Mouse (Mus musculus) naive thymus-derived CD4-positive, alpha-beta T cell, adult 2 months (primary cell): Measurements from ENCODE around the gene Atg16l2.

Experiments
- DNase-seq: peaks from one replicate; pipeline ENCODE4 v3.0.0-alpha.2; 2011; ENCODE audit warnings: low read depth

Atg16l2 gene

GRCm38 (mm10) chr7:101301881-101302456 lies at the start of gene Atg16l2:
Gene Atg16l2 (minus strand): TSS chr7:101302251.
- peak; percentile 98 for DNase-seq

- DNase-seq = no peak
Measured at GRCm38 (mm10) chr7:101349861-101350260, 47.8 kb upstream of the Atg16l2 start.

DNA sequence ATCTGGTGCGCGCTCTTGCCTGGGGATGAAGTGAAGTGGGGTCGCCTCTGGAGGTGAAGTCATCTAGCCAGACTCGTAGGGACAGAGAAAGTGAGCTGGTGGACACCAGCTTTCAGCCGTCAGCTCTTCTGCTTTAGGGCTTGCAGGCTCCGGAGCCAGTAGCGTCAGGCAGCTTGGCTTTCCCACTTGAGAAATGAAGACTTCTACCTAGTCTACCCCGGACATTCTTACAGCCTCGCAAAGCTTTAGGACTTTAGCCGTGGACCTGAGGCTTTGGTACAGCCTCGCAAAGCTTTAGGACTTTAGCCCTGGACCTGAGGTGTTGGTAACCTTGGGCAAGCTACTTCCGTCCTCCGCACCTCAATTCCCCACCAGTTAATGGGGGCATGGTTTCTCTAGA lies 46.3 kb upstream of the Atg16l2 start:
- peak; percentile 50 for DNase-seq

- DNase-seq = peak; percentile 68
Measured at GRCm38 (mm10) chr7:101347767-101348270, 45.8 kb upstream of the Atg16l2 start, which contains the start of gene Arap1. Gene Arap1 (plus strand): TSS chr7:101348067.

DNA sequence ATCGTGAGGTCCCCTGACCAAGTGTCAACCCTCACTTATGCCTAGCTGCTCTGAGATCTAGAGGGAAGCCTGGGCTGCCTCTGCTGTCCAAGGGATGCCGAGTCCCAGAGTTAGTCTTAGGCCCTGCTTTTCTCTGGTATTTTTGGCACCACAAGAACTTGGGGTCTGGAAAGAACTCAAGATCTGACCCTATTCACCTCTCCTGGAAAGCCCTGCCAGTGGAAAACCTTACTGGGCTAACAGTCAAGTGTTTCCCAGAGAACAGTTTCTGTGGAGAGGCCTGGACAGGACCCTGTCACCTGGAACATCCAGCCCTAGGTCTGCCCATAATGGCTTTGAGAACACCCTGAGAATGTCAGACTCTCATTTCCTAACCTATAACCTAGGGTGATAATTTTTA lies 44.9 kb upstream of the Atg16l2 start:
- no peak for DNase-seq

GRCm38 (mm10) chr7:101344892-101345291 lies 42.8 kb upstream of the Atg16l2 start:
- DNase-seq = no peak

- DNase-seq = no peak
Measured at GRCm38 (mm10) chr7:101343135-101343534, 41.1 kb upstream of the Atg16l2 start.

- DNase-seq = peak; percentile 55
Measured at GRCm38 (mm10) chr7:101341405-101341804, 39.4 kb upstream of the Atg16l2 start.

DNA sequence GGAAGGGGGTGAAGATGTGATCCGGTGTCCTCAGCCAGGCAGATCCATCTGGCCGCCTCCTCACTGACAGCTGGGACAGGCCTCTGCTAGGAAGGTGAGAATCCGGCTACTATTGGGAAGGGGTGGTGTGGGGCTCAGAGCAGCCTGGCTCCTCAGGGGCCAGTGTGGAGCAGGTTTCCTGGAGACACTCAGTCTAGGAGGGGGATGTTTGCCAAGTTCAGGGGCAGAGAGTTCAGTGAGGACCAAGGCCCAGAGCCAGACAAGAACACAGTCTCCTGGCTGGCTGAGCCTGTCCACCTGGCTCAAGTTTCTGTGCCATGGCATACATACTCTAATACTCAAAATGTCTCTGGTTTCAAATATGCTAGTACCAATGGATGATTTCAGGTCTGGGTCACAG lies 35.4 kb upstream of the Atg16l2 start:
- DNase-seq = no peak

DNA sequence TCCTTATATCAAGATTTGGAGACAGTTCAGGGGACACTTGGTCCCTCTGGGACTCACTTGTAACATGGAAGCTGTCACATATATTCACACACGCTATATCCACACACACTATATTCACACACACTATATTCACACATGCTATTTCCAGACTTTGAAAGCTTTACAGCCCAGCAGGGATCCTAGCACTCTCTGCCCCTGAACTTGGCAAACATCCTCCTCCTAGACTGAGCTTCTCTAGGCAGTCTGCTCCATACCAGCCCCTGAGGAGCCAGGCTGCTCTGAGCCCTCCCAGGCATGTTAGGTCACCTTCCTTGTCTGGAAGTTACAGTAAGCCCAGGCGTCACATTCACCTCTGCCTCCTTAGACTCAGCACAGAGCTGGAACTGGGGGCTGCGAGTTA lies 34.6 kb upstream of the Atg16l2 start:
- no peak for DNase-seq

DNA sequence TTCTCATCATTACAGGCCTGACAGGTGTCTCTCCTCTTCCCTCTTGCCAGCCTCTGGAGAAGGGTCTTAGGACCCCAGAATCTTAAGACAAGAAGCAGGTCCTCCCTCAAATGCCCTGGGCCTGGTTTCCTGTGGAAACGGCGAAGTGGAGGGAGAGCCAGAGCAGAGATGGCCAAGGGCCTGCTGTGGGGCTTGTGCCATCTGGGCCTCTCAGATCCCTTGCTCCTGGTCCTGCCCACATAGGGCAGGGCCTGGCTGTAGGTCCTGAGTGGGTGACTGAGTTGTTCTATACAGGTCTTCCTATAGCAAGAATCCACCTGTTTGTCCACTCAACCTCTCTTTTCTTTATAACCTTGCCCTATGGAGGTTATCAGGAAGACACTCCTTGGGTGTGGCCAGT lies 33.2 kb upstream of the Atg16l2 start:
- DNase-seq = no peak

DNA sequence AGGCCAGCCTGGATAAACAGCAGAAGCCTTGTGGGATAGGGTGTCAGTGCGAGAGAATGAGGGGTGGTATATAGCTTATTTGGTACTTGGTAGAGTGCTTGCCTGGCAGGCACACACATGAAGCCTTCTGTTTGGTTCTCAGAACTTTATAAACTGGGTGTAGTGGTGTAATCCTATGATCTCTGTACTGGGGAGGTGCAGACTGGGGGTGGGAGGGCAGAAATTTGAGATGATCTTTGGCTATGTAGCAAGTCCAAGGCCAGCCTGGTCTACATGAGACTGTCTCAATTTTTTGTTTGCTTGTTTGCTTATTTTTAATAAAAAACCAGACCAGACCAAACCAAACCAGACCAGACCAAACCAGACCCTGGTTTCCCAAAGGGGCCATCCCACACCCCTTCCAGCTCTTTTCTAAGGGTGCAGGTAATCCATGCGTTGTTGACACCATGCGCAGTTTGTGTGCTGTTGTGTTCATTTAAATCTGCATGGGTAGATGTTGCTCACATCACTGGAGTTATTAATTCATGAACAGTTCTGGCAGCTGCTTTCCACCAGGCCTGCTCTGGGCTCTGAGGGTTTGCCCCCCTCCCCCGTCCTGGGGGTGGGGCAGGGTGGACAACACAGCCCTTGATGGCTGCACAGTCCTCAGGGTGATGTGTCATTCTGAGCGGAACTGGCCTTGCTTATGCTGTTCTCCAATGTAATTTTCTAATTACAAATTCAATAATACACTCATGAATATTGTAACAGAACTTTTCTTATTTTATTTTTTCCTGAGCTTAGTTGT lies 30.2 kb upstream of the Atg16l2 start:
- no peak for DNase-seq

DNA sequence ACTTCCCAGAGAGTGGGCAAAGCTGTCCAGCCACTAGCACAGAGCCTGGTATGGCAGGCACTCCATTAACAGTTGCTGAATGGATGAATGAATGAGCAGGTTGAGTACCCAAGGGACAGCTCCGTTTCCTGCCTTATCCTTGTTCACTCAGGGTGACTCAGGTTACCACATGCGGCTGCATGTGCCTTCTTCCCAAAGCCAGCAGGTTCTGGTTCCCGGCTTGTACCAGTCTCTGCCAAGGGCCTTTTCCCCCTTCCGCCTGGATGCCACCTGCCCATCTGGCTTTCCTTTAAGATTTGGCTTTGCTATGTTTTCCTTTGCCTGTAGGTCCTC lies 28.8 kb upstream of the Atg16l2 start:
- DNase-seq = no peak

DNA sequence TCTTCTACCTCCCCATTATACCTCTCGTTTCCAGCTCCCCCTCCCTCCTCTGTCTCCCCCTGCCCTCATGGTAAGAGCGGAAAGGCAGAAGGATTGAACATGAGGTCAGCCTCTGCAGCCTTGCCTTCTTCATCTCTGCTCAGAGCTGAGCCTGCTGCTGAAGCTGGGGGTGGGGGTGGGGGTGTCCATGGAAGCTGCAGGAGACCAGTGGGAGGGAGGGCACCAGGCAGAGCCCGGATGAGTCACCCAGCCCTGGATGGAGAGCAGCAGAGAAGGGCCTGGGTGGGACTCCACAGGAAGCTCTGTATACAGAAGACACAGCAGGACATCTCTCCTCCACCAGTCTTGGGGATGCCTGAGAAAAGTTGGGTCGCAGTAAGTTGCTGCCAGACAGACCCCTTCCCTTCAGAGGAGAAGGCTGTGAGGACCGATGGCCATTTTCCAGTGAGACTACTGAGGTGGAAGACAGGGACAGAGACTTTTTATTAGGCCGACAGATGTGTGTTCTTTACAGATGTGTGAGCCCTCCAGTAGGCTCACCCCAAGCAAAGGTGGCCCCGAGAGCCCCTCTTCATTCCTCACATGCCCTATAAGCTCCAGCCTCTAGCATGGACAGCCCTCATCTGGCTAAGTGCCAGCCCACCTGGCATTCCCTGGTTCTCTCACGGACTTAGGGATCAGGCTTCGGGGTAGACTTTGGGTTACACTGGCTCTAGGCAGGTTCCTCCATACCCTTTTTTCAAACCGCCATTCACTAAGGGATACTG lies 28.2 kb upstream of the Atg16l2 start:
- DNase-seq = no peak

DNA sequence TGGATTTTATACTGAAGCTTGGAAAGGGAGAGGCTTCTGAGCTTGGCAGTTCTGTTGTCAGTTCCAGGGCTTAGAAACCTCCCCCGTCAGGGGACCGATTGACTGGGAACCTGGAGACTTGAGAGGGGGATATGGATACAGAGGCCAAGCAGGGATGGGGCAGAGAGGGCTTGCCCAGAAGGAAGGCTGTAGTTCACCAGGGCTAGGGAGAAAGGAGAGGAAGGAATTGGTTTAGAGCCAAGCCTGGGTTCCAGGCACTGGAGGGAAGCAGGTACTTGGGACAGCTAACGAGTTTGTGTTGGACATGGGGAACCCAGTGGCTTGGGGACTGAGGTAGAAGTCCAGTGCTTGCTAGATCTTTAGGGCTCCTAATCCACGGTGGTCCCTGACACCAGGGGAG lies 27.6 kb upstream of the Atg16l2 start:
- no peak for DNase-seq

- DNase-seq = no peak
Measured at GRCm38 (mm10) chr7:101328621-101329158, 26.6 kb upstream of the Atg16l2 start.

- DNase-seq = no peak
Measured at GRCm38 (mm10) chr7:101327786-101328185, 25.7 kb upstream of the Atg16l2 start.

DNA sequence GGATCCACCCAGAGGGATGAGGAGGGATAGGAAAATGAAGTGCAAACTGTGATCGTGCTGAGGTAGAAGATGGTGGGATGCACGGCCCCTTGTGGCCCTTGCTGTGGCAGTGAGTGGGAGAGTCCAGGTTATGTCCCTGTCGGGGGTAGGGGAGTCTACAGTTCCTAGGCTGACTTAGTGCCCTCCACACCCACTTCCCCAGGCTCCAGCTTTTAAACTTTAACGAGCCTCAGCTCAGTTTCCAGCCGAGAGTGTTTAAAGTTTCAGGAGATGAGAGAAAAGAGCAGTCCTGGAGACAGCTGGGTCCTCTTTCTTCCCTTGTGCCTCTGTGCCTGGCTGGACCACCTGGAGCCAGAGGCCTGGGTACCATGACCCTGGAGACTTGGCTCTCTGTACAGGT lies 25.2 kb upstream of the Atg16l2 start:
- no peak for DNase-seq

DNA sequence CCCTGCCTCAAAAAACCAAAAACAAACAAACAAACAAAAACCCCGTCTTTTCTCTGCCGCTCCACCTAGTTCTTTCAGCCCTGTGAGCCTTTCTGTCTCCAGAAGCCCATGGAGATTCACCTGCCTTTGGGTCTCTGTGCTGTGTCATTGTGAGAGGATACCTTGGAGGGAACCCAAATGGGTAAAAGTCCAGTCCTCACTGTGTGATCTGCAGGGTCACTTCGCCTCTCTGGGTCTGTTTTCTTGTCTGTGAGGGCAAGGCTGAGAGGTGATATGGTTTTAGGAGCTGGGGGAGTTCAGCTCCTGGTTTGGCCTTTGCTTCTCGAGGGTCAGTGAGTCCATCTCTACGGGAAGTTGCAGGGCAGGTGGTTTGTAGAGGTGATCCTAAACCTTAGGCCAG lies 24.0 kb upstream of the Atg16l2 start:
- DNase-seq = no peak

DNA sequence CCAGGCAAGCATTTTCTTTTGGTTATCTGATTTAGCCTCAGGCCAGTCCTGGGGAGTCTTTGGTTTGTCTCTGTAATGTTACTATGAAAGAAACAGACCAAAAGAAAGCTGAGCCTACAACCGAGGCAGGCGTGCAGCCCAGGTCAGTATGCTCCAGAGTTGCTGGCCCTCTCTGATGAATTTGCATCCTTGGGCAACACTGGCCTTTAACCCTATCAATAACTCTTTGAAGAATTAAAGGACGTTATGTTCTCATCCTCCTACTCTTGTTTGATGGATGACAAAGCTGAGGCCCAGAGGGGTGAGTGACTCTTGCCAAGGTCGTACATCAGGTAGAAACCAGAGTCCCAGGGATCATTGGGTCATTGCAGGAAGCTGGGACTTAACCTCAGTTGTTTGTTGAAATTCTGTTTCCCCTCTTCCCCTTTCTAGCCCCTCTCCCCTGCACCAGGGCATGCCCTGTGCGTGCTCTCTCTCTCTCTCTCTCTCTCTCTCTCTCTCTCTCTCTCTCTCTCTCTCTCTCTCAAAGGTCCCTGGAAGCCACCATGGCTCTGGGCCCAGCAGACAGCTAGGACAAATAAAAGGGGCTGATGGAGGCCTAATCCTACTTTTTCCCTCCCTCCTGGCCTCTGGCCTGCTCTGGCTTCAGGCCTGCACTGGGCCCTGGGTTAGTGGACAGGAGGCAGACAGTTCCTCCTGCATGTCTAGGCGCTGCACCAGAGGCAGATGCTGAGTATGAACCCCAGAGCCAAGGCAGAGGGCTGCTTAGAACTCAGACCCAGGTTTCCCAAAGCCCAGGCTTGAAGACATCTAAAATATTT lies 22.3 kb upstream of the Atg16l2 start:
- no peak for DNase-seq

- no peak for DNase-seq
Measured at GRCm38 (mm10) chr7:101323141-101323594, 21.1 kb upstream of the Atg16l2 start.
